Mouse (Mus musculus): ENCODE data around the gene Fam151a.
"Not testable (repeated sequence)": the region's sequence is repeated elsewhere in the genome, so short reads cannot be mapped to it uniquely, and the experiment has no call there.

DNA sequence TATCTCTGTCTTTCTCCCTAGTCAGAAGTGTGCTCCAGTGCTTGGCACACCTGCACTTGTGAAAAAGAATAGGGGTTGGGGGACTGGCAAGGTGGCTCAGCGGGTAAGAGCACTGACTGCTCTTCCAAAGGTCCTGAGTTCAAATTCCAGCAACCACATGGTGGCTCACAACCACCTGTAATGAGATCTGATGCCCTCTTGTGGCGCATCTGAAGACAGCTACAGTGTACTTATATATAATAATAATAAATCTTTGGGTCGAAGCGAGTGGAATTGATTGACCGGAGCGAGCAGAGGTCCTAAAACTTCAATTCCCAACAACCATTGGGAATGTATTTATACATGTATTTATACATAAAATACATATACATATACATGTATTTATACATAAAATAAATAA, 42.1 kb downstream of the Fam151a start:
- TF ChIP-seq CTCF (IDR thresholded peaks at IDR 0.05): peak; percentile 36
- not testable (repeated sequence) for TF ChIP-seq POLR2A, EP300 (IDR thresholded peaks at IDR 0.05; ENCODE audit: insufficient read depth, low read depth, low read length)
